In the genomic region with DNA sequence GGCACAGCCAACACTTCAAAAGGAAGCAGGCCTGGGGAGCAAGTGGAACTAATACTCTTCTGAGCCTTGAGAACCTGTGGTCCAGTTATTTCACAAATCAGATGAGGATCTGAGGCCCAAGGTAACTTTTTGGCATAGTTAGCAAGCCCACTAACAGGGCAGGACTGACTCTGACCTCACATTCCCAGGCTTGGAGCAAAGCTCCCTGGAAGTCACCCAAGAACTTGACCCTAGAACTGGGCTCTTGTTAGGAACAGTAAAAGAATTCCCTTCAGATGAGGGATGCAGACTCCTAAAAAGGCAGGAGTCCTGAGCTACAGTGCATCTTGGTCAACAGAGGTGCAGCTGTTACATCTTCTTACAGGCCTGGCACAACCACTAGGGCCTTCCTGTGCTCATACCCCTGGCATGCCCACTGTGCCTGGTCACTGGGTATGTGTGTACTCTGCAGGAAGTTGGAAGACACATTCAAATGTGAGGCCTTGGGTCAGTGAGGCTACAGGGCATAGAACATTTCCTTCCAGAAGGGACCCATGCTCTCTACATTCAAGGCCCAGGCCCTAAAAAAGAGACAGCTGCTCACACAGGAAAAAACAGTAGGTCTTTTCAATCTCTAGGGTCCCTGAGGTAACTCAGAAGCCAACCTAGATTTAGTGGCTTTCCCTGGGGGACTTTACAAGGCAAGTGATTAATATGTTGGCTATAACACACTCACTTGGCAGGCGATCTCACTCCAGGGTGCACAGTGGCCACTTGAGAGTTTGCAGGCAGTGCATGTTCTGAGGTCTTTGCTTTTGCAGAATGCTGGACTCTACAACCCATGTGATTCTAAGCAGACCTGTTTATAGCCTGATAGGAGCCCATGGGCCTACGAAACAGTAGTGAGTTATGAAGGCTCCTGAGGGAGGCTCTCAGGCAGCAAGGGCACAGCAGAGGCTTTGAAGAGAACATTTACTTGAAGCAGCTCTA, we compare ENCODE assay signal across 18 mouse cellular contexts. TPM values are rescaled to one million over a fixed set of nuclear protein-coding genes. Genes with fewer than 3 reads are reported as not detected.
DNase-seq lines count a peak whose midpoint lies in the region; ATAC-seq and TF ChIP-seq lines count a peak whose summit lies in the region.
"Had no signal": no experiment of that assay in that cellular context is flagged by ENCODE, and none has a peak within 500 bp of the region (broad histone marks: within the 10 kb centered on the region; RNA-seq: fewer than 3 reads in every experiment).

No protein-coding gene starts in this region.

- H3K36me3 ChIP-seq in kidney, embryonic 15.5 days: no peaks in the 10 kb centered on the region
- H3K36me3 ChIP-seq in forebrain, embryonic 11.5 days (ENCODE audit: control insufficient read depth, insufficient read depth, low read length): no peaks in the 10 kb centered on the region
- H3K36me3 ChIP-seq: midbrain, embryonic 10.5 days had no signal

- no peaks in the 10 kb centered on the region for H3K4me1 ChIP-seq in kidney, embryonic 15.5 days
- no peaks in the 10 kb centered on the region for H3K4me1 ChIP-seq in forebrain, embryonic 11.5 days (replicated peaks; ENCODE audit: control insufficient read depth, insufficient read depth, low read length)

- no peak overlapping the region for H3K4me2 ChIP-seq in kidney, embryonic 15.5 days
- H3K4me2 ChIP-seq in forebrain, embryonic 11.5 days (ENCODE audit: low read depth, low read length, severe bottlenecking): no peak overlapping the region

- H3K4me3 ChIP-seq in kidney, embryonic 15.5 days (replicated peaks): no peak overlapping the region
- H3K4me3 ChIP-seq in forebrain, embryonic 11.5 days (ENCODE audit: low read depth, low read length): no peak overlapping the region
- H3K4me3 ChIP-seq: midbrain, embryonic 10.5 days had no signal

- intact Hi-C loops in heart, postnatal 14 days (cut with DNase I): no loop called here

- H3K27me3 ChIP-seq in kidney, embryonic 15.5 days: no peaks in the 10 kb centered on the region
- H3K27me3 ChIP-seq in Patski: no peaks in the 10 kb centered on the region
- H3K27me3 ChIP-seq in forebrain, embryonic 11.5 days (ENCODE audit: control insufficient read depth, insufficient read depth, low read length): no peaks in the 10 kb centered on the region

- TF ChIP-seq CTCF in Patski (IDR thresholded peaks at IDR 0.05): no peak

- H3K9ac ChIP-seq in kidney, embryonic 15.5 days: no peak overlapping the region
- H3K9ac ChIP-seq in forebrain, embryonic 11.5 days (ENCODE audit: low read length): no peak overlapping the region
- H3K9ac ChIP-seq: forebrain, postnatal 0 days had no signal

- no peak overlapping the region; the same call in 1 of the 2 replicates for H3K27ac ChIP-seq in kidney, embryonic 15.5 days
- H3K27ac ChIP-seq in forebrain, embryonic 11.5 days (ENCODE audit: low read depth, low read length): no peak overlapping the region
- H3K27ac ChIP-seq: midbrain, embryonic 10.5 days; stomach, postnatal 0 days had no signal

- POLR2A ChIA-PET in Patski (lab: Charles Lee): no interaction called here

- 67% methylated on average over 2 of the region's 2 CpGs for WGBS in kidney, embryonic 15.5 days
- WGBS in forebrain, embryonic 11.5 days: 82% methylated on average over 2 of the region's 2 CpGs

- no peaks in the 10 kb centered on the region for H3K9me3 ChIP-seq in kidney, embryonic 15.5 days (replicated peaks)
- no peaks in the 10 kb centered on the region for H3K9me3 ChIP-seq in forebrain, embryonic 11.5 days (ENCODE audit: control insufficient read depth, low read length)
- H3K9me3 ChIP-seq: midbrain, embryonic 10.5 days had no signal

- in situ Hi-C loops in Patski (cut with MboI; ENCODE audit: low pct_unique_long_range_greater_than_20kb): no loop called here

- peak; percentile 95 for DNase-seq in heart, adult 11 months
- no peak for DNase-seq in heart, postnatal 14 days
- DNase-seq in kidney, adult 11 months: peak; percentile 32
- DNase-seq in Patski (ENCODE audit: low read depth, low spot score): peak; percentile 80
- peak; percentile 37 to 53 for DNase-seq in kidney, postnatal 25 days
- DNase-seq in liver: no peak
- DNase-seq in forebrain, embryonic 11.5 days (ENCODE audit: low spot score): no peak
- DNase-seq: adrenal gland, adult 2 months; cerebellum, adult 2 months; embryo, embryonic 11 days; forebrain, postnatal 0 days; gastrocnemius, postnatal 36 days; layer of hippocampus, adult 9-11 months; retina, postnatal 1 day; spleen, adult 18-20 months had no signal

- no peak for ATAC-seq in kidney, embryonic 15.5 days (replicated peaks; ENCODE audit: low FRiP score)
- peak; percentile 13 for ATAC-seq in Patski
- ATAC-seq in forebrain, embryonic 11.5 days (replicated peaks; ENCODE audit: low FRiP score): no peak
- ATAC-seq: forebrain, postnatal 0 days had no signal

- CTCF ChIA-PET in Patski (lab: Charles Lee): interaction anchor here (0.8 to 1.3 kb wide), 4 partner anchors 12 to 150 kb away, joined by 3 to 4 read pairs (median 3); no protein-coding TSS in a partner anchor

RNA-seq across cellular contexts. Expression of gene Plxna1, which starts 41.1 kb away (rescaled TPM):
- total RNA-seq in heart, postnatal 14 days (2021): 10 to 100 TPM; 26.2 to 32.6 TPM
- 21.4 and 24.8 TPM in 2 replicates for polyA plus RNA-seq in kidney, embryonic 15.5 days (2015; fragmentation: Nextera tagmentation; extraction: Ambion mirVana)
- 103 TPM for polyA plus RNA-seq in Patski (2021)
- 38.0 and 41.5 TPM in 2 replicates for polyA plus RNA-seq in forebrain, embryonic 11.5 days (2014; fragmentation: Nextera tagmentation; extraction: Ambion mirVana)

Comparison
In these comparisons a context has a peak if more than half of its experiments do, and no peak if none do; other contexts are left out.
1. DNase-seq: peak in heart, adult 11 months (single experiment), kidney, adult 11 months (single experiment), Patski (single experiment) and kidney, postnatal 25 days (2 of 2); none in heart, postnatal 14 days (0 of 2), liver (single experiment) and forebrain, embryonic 11.5 days (single experiment).